In the genomic region with DNA sequence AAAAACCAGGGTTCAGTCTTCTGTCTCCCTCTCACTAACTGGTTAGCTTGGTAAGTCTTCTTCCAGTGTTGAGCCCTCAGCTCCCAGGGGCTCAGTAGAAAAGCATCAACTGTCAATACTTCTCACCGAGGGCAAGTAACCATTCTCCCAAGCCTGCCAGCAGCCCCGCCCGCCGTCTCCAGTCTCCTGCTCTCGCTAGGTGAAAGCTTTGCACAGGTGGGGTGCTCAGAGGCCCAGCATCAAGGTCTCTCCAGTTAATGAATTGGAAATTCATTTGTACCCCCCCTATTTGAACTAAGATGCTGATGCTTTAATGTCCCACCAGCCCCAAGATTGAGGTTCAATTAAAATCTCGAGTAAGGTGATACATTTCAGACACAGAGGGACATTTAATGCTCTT, we compare ENCODE assay signal across 29 mouse cellular contexts. TPM values are rescaled to one million over a fixed set of nuclear protein-coding genes. Genes with fewer than 3 reads are reported as not detected.
DNase-seq lines count a peak whose midpoint lies in the region; ATAC-seq and TF ChIP-seq lines count a peak whose summit lies in the region.
"Had no signal": no experiment of that assay in that cellular context is flagged by ENCODE, and none has a peak within 500 bp of the region (broad histone marks: within the 10 kb centered on the region; RNA-seq: fewer than 3 reads in every experiment).

No protein-coding gene starts in this region.

- 0 out of 2 replicates have a peak overlapping the region, but pooled peaks have one; percentile 9 for H3K27ac ChIP-seq in forebrain, postnatal 0 days (ENCODE audit: low read depth, low read length)
- no peak overlapping the region for H3K27ac ChIP-seq in forebrain, embryonic 13.5 days
- H3K27ac ChIP-seq in heart, postnatal 0 days (ENCODE audit: low read depth) = no peak overlapping the region
- no peak overlapping the region for H3K27ac ChIP-seq in ES-Bruce4 (ENCODE audit: insufficient read depth, low read length)
- H3K27ac ChIP-seq: forebrain, embryonic 12.5 days; hindbrain, embryonic 13.5 days; layer of hippocampus, adult 2 months; limb, embryonic 12.5 days; macrophage had no signal

- 62% methylated on average over 6 of the region's 6 CpGs for WGBS in forebrain, postnatal 0 days
- WGBS in forebrain, embryonic 13.5 days = 45% methylated on average over 6 of the region's 6 CpGs
- 68% methylated on average over 6 of the region's 6 CpGs for WGBS in heart, postnatal 0 days
- WGBS in lung, adult 2 months = 77% methylated on average over 6 of the region's 6 CpGs

- no peak for TF ChIP-seq CTCF in forebrain, postnatal 0 days (IDR thresholded peaks at IDR 0.05; ENCODE audit: low read depth)
- TF ChIP-seq CTCF in heart, postnatal 0 days (IDR thresholded peaks at IDR 0.05; ENCODE audit: low read depth) = no peak
- no peak for TF ChIP-seq CTCF in lung, adult 2 months (IDR thresholded peaks at IDR 0.05; ENCODE audit: insufficient read depth, low read length)
- TF ChIP-seq CTCF in ES-Bruce4 (IDR thresholded peaks at IDR 0.05; ENCODE audit: low read depth, low read length) = no peak

- 0 out of 2 replicates have a peak, but pooled peaks cover 7% of the 10 kb centered on the region for H3K4me1 ChIP-seq in forebrain, postnatal 0 days (ENCODE audit: insufficient read depth)
- peaks cover 18% of the 10 kb centered on the region for H3K4me1 ChIP-seq in forebrain, embryonic 13.5 days
- H3K4me1 ChIP-seq in heart, postnatal 0 days (ENCODE audit: control insufficient read depth, insufficient read depth) = peaks cover 29% of the 10 kb centered on the region; the same call in 1 of the 2 replicates
- H3K4me1 ChIP-seq in lung, adult 2 months (ENCODE audit: control insufficient read depth, insufficient read depth, low read length) = peaks cover 19% of the 10 kb centered on the region
- H3K4me1 ChIP-seq in ES-Bruce4 (ENCODE audit: control insufficient read depth, insufficient read depth, low read length) = peaks cover 2% of the 10 kb centered on the region

- no peaks in the 10 kb centered on the region for H3K27me3 ChIP-seq in forebrain, postnatal 0 days (ENCODE audit: insufficient read depth, low read length)
- 0 out of 2 replicates have a peak, but pooled peaks cover 4% of the 10 kb centered on the region for H3K27me3 ChIP-seq in forebrain, embryonic 13.5 days
- H3K27me3 ChIP-seq in heart, postnatal 0 days (ENCODE audit: control insufficient read depth, insufficient read depth, low read length) = no peaks in the 10 kb centered on the region
- no peaks in the 10 kb centered on the region for H3K27me3 ChIP-seq in ES-Bruce4 (ENCODE audit: control insufficient read depth, insufficient read depth, low read length, poor library complexity, severe bottlenecking)
- H3K27me3 ChIP-seq: Patski had no signal

- no peak for DNase-seq in forebrain, postnatal 0 days
- DNase-seq in heart, postnatal 0 days (ENCODE audit: low spot score) = peak; percentile 4
- no peak for DNase-seq in heart, postnatal 14 days
- DNase-seq in lung, adult 2 months = peak; percentile 3
- no peak for DNase-seq in lung, postnatal 4 days
- DNase-seq: adrenal gland, postnatal 36 days; cerebellum, adult 9-10 months; gastrocnemius, adult 2 months; kidney, adult 9 months; kidney, postnatal 25 days; lung, embryonic 14.5 days; thymus, postnatal 14 days had no signal

- H3K9me3 ChIP-seq in forebrain, postnatal 0 days (ENCODE audit: low read length) = no peaks in the 10 kb centered on the region
- H3K9me3 ChIP-seq in forebrain, embryonic 13.5 days (replicated peaks) = no peaks in the 10 kb centered on the region
- no peaks in the 10 kb centered on the region for H3K9me3 ChIP-seq in heart, postnatal 0 days (replicated peaks; ENCODE audit: control insufficient read depth, low read length)
- H3K9me3 ChIP-seq in ES-Bruce4 (replicated peaks; ENCODE audit: control insufficient read depth, insufficient read depth, low read length, poor library complexity, severe bottlenecking) = no peaks in the 10 kb centered on the region
- H3K9me3 ChIP-seq: forebrain, embryonic 12.5 days; G1E; hindbrain, embryonic 13.5 days; limb, embryonic 12.5 days had no signal

- no peaks in the 10 kb centered on the region for H3K36me3 ChIP-seq in forebrain, postnatal 0 days (ENCODE audit: insufficient read depth)
- peaks cover 6% of the 10 kb centered on the region for H3K36me3 ChIP-seq in forebrain, embryonic 13.5 days (ENCODE audit: poor library complexity, severe bottlenecking)
- no peaks in the 10 kb centered on the region for H3K36me3 ChIP-seq in heart, postnatal 0 days (replicated peaks; ENCODE audit: control insufficient read depth, insufficient read depth, low read length)
- no peaks in the 10 kb centered on the region for H3K36me3 ChIP-seq in ES-Bruce4 (ENCODE audit: control insufficient read depth, insufficient read depth, low read length, poor library complexity, severe bottlenecking)
- H3K36me3 ChIP-seq: forebrain, embryonic 12.5 days; hindbrain, embryonic 13.5 days had no signal

- intact Hi-C loops in heart, postnatal 14 days (cut with DNase I) = loop anchor here (2.0 kb wide), 1 partner anchor 54 kb away; a partner anchor contains a TSS

- TF ChIP-seq POLR2A in lung, adult 2 months (IDR thresholded peaks at IDR 0.05; ENCODE audit: borderline replicate concordance, extremely low read depth, low read depth, low read length) = no peak
- no peak for TF ChIP-seq POLR2A in ES-Bruce4 (IDR thresholded peaks at IDR 0.05; ENCODE audit: insufficient read depth, low read length)

- no peak for ATAC-seq in forebrain, postnatal 0 days
- ATAC-seq in forebrain, embryonic 13.5 days = no peak
- no peak for ATAC-seq in heart, postnatal 0 days (ENCODE audit: insufficient read depth, low read depth)
- ATAC-seq in erythroid progenitor cell, adult 5-6 weeks (replicated peaks; ENCODE audit: low FRiP score, poor library complexity, severe bottlenecking) = no peak
- ATAC-seq: inflammation-experienced regulatory T-cells, adult 6 months; Patski had no signal

- no peak overlapping the region for H3K4me2 ChIP-seq in forebrain, postnatal 0 days (ENCODE audit: low read depth)
- H3K4me2 ChIP-seq in forebrain, embryonic 13.5 days = no peak overlapping the region
- H3K4me2 ChIP-seq in heart, postnatal 0 days (ENCODE audit: low read depth, low read length) = no peak overlapping the region

- H3K9ac ChIP-seq in forebrain, postnatal 0 days = no peak overlapping the region
- no peak overlapping the region for H3K9ac ChIP-seq in forebrain, embryonic 13.5 days
- 0 out of 2 replicates have a peak overlapping the region, but pooled peaks have one; percentile 1 for H3K9ac ChIP-seq in heart, postnatal 0 days (replicated peaks; ENCODE audit: low read depth, low read length)
- peak overlapping the region; percentile 16; the same call in 1 of the 2 replicates for H3K9ac ChIP-seq in ES-Bruce4 (ENCODE audit: low read depth, poor library complexity, severe bottlenecking)
- H3K9ac ChIP-seq: lung, embryonic 14.5 days had no signal

- TF ChIP-seq EP300 in heart, postnatal 0 days (IDR thresholded peaks at IDR 0.05; ENCODE audit: low read depth) = no peak
- TF ChIP-seq EP300 in ES-Bruce4 (IDR thresholded peaks at IDR 0.05; ENCODE audit: insufficient read depth, low read depth, low read length) = no peak

- no peak overlapping the region for H3K4me3 ChIP-seq in forebrain, postnatal 0 days (ENCODE audit: low read depth, low read length)
- H3K4me3 ChIP-seq in forebrain, embryonic 13.5 days = no peak overlapping the region
- H3K4me3 ChIP-seq in heart, postnatal 0 days (ENCODE audit: low read depth, low read length) = no peak overlapping the region
- H3K4me3 ChIP-seq in lung, adult 2 months (replicated peaks; ENCODE audit: extremely low read depth, low read depth, low read length) = no peak overlapping the region
- H3K4me3 ChIP-seq in ES-Bruce4 (ENCODE audit: low read depth, low read length) = no peak overlapping the region

RNA-seq across cellular contexts. Expression of a gene that starts 4.4 kb away (rescaled TPM):
- total RNA-seq in forebrain, postnatal 0 days (2014; rRNA removed) = not detected in 2 replicates
- not detected in 2 replicates for polyA plus RNA-seq in forebrain, postnatal 0 days (2015; fragmentation: Nextera tagmentation; extraction: Ambion mirVana)
- polyA plus RNA-seq in forebrain, embryonic 13.5 days (2015; fragmentation: Nextera tagmentation; extraction: Ambion mirVana) = 1.2 and 1.3 TPM in 2 replicates
- not detected in 2 replicates for total RNA-seq in heart, postnatal 0 days (2014; rRNA removed; ENCODE audit: low replicate concordance)
- polyA plus RNA-seq in heart, postnatal 0 days (2015; fragmentation: Nextera tagmentation; extraction: Ambion mirVana) = 1.1 and 1.2 TPM in 2 replicates
- total RNA-seq in heart, postnatal 14 days (2021) = 1 to 10 TPM; 3.7 to 4.5 TPM
- polyA plus RNA-seq in lung, adult 2 months (2012; rRNA removed) = not detected in 2 replicates
- 1.1 and 1.7 TPM in 2 replicates for polyA plus RNA-seq in ES-Bruce4 (2011; ENCODE audit: insufficient read depth, insufficient read length, low read depth, missing spikeins)
- not detected in 2 replicates for total RNA-seq in erythroid progenitor cell, adult 5-6 weeks (2015; ENCODE audit: low replicate concordance)
- total RNA-seq in erythroid progenitor cell, adult 5-6 weeks (2017; ENCODE audit: low replicate concordance) = not detected in 2 replicates
- total RNA-seq: adrenal gland, adult 18-20 months; adrenal gland, postnatal 36 days; G1E; layer of hippocampus, adult 2 months; layer of hippocampus, postnatal 25 days; left cerebral cortex, postnatal 14 days; monocyte, adult 5-6 weeks had no signal
- polyA plus RNA-seq: frontal cortex, adult 2 months; G1E; macrophage; small intestine, adult 2 months had no signal

RNA-seq across cellular contexts. Expression of a gene that starts 12.8 kb away (rescaled TPM):
- total RNA-seq in forebrain, postnatal 0 days (2014; rRNA removed) = 25.7 and 31.8 TPM in 2 replicates
- polyA plus RNA-seq in forebrain, postnatal 0 days (2015; fragmentation: Nextera tagmentation; extraction: Ambion mirVana) = 27.8 and 35.9 TPM in 2 replicates
- 37.5 and 40.2 TPM in 2 replicates for polyA plus RNA-seq in forebrain, embryonic 13.5 days (2015; fragmentation: Nextera tagmentation; extraction: Ambion mirVana)
- 10.3 and 13.1 TPM in 2 replicates for total RNA-seq in heart, postnatal 0 days (2014; rRNA removed; ENCODE audit: low replicate concordance)
- polyA plus RNA-seq in heart, postnatal 0 days (2015; fragmentation: Nextera tagmentation; extraction: Ambion mirVana) = 37.1 and 38.7 TPM in 2 replicates
- 10 to 100 TPM; 21.8 to 25.3 TPM for total RNA-seq in heart, postnatal 14 days (2021)
- 18.3 and 21.3 TPM in 2 replicates for polyA plus RNA-seq in lung, adult 2 months (2012; rRNA removed)
- polyA plus RNA-seq in ES-Bruce4 (2011; ENCODE audit: insufficient read depth, insufficient read length, low read depth, missing spikeins) = 16.2 and 22.8 TPM in 2 replicates
- total RNA-seq in erythroid progenitor cell, adult 5-6 weeks (2015; ENCODE audit: low replicate concordance) = 29.2 and 32.7 TPM in 2 replicates
- 20.9 and 63.7 TPM in 2 replicates for total RNA-seq in erythroid progenitor cell, adult 5-6 weeks (2017; ENCODE audit: low replicate concordance)

RNA-seq across cellular contexts. Expression of a gene that starts 15.3 kb away (rescaled TPM):
- 17.7 and 19.3 TPM in 2 replicates for total RNA-seq in forebrain, postnatal 0 days (2014; rRNA removed)
- polyA plus RNA-seq in forebrain, postnatal 0 days (2015; fragmentation: Nextera tagmentation; extraction: Ambion mirVana) = 17.6 and 19.2 TPM in 2 replicates
- polyA plus RNA-seq in forebrain, embryonic 13.5 days (2015; fragmentation: Nextera tagmentation; extraction: Ambion mirVana) = 6.6 and 6.7 TPM in 2 replicates
- total RNA-seq in heart, postnatal 0 days (2014; rRNA removed; ENCODE audit: low replicate concordance) = 1.2 and 5.3 TPM in 2 replicates
- polyA plus RNA-seq in heart, postnatal 0 days (2015; fragmentation: Nextera tagmentation; extraction: Ambion mirVana) = 6.0 and 6.8 TPM in 2 replicates
- 1 to 10 TPM; 1.3 to 1.8 TPM for total RNA-seq in heart, postnatal 14 days (2021)
- polyA plus RNA-seq in lung, adult 2 months (2012; rRNA removed) = 0.27 and 0.44 TPM in 2 replicates
- polyA plus RNA-seq in ES-Bruce4 (2011; ENCODE audit: insufficient read depth, insufficient read length, low read depth, missing spikeins) = 0.31 and 0.43 TPM in 2 replicates
- total RNA-seq in erythroid progenitor cell, adult 5-6 weeks (2015; ENCODE audit: low replicate concordance) = not detected in 2 replicates
- total RNA-seq in erythroid progenitor cell, adult 5-6 weeks (2017; ENCODE audit: low replicate concordance) = not detected in 2 replicates
- total RNA-seq: monocyte, adult 5-6 weeks had no signal

RNA-seq across cellular contexts. Expression of a gene that starts 19.8 kb away (rescaled TPM):
- 53.5 and 59.9 TPM in 2 replicates for total RNA-seq in forebrain, postnatal 0 days (2014; rRNA removed)
- polyA plus RNA-seq in forebrain, postnatal 0 days (2015; fragmentation: Nextera tagmentation; extraction: Ambion mirVana) = 3.5 and 3.7 TPM in 2 replicates
- polyA plus RNA-seq in forebrain, embryonic 13.5 days (2015; fragmentation: Nextera tagmentation; extraction: Ambion mirVana) = 6.9 and 7.2 TPM in 2 replicates
- total RNA-seq in heart, postnatal 0 days (2014; rRNA removed; ENCODE audit: low replicate concordance) = 33.1 and 50.6 TPM in 2 replicates
- polyA plus RNA-seq in heart, postnatal 0 days (2015; fragmentation: Nextera tagmentation; extraction: Ambion mirVana) = 3.6 and 5.1 TPM in 2 replicates
- total RNA-seq in heart, postnatal 14 days (2021) = 10 to 100 TPM; 28.3 to 28.6 TPM
- 20.6 and 34.4 TPM in 2 replicates for polyA plus RNA-seq in lung, adult 2 months (2012; rRNA removed)
- polyA plus RNA-seq in ES-Bruce4 (2011; ENCODE audit: insufficient read depth, insufficient read length, low read depth, missing spikeins) = 2.5 and 3.1 TPM in 2 replicates
- total RNA-seq in erythroid progenitor cell, adult 5-6 weeks (2015; ENCODE audit: low replicate concordance) = not detected in 2 replicates
- total RNA-seq in erythroid progenitor cell, adult 5-6 weeks (2017; ENCODE audit: low replicate concordance) = 0.13 TPM in 1 of 2 replicates, not detected in the other

RNA-seq across cellular contexts. Expression of a gene that starts 23.4 kb away (rescaled TPM):
- 122 and 176 TPM in 2 replicates for total RNA-seq in forebrain, postnatal 0 days (2014; rRNA removed)
- polyA plus RNA-seq in forebrain, postnatal 0 days (2015; fragmentation: Nextera tagmentation; extraction: Ambion mirVana) = 116 and 135 TPM in 2 replicates
- 49.1 and 51.0 TPM in 2 replicates for polyA plus RNA-seq in forebrain, embryonic 13.5 days (2015; fragmentation: Nextera tagmentation; extraction: Ambion mirVana)
- 1,058 and 1,196 TPM in 2 replicates for total RNA-seq in heart, postnatal 0 days (2014; rRNA removed; ENCODE audit: low replicate concordance)
- polyA plus RNA-seq in heart, postnatal 0 days (2015; fragmentation: Nextera tagmentation; extraction: Ambion mirVana) = 332 and 600 TPM in 2 replicates
- total RNA-seq in heart, postnatal 14 days (2021) = 100 to 1,000 TPM; 512 to 552 TPM
- polyA plus RNA-seq in lung, adult 2 months (2012; rRNA removed) = 687 and 806 TPM in 2 replicates
- 450 and 464 TPM in 2 replicates for polyA plus RNA-seq in ES-Bruce4 (2011; ENCODE audit: insufficient read depth, insufficient read length, low read depth, missing spikeins)
- total RNA-seq in erythroid progenitor cell, adult 5-6 weeks (2015; ENCODE audit: low replicate concordance) = 99.5 and 157 TPM in 2 replicates
- 59.8 and 70.0 TPM in 2 replicates for total RNA-seq in erythroid progenitor cell, adult 5-6 weeks (2017; ENCODE audit: low replicate concordance)

Comparison
In these comparisons a context has a peak if more than half of its experiments do, and no peak if none do; other contexts are left out.
1. DNase-seq: peak in heart, postnatal 0 days (single experiment) and lung, adult 2 months (single experiment); none in forebrain, postnatal 0 days (single experiment), heart, postnatal 14 days (0 of 2) and lung, postnatal 4 days (0 of 2).
2. H3K9ac ChIP-seq: peak in heart, postnatal 0 days (single experiment) and ES-Bruce4 (single experiment); none in forebrain, postnatal 0 days (single experiment) and forebrain, embryonic 13.5 days (single experiment).